Mouse (Mus musculus) forebrain, embryonic 14.5 days (tissue): Measurements from ENCODE around the gene Atp13a1. TPM values are rescaled to one million over a fixed set of nuclear protein-coding genes. Genes with fewer than 3 reads are reported as not detected.

Source experiments
- ATAC-seq: fragments of 200-750 bp; cut with Nextera tagmentation; 2 replicates; pipeline ENCODE4 v1.8.0; 2017; ENCODE audit warnings: mild to moderate bottlenecking, moderate library complexity
- DNase-seq: peaks from one replicate; pipeline ENCODE4 v3.0.0-alpha.2; 2015; ENCODE audit warnings: low spot score
- H3K27ac ChIP-seq: fragments of 300-500 bp; sonication (generic); 2 replicates; pipeline ENCODE4 v1.5.1; 2014; ENCODE audit warnings: low read depth, mild to moderate bottlenecking, control low read depth, low read length, moderate library complexity
- H3K27me3 ChIP-seq: fragments of 300-500 bp; sonication (generic); replicated peaks from 2 replicates; pipeline ENCODE4 v1.6.1; 2014; ENCODE audit warnings: low read length, control low read depth, mixed read lengths; ENCODE audit not compliant: control insufficient read depth, insufficient read depth
- H3K36me3 ChIP-seq: fragments of 300-500 bp; sonication (generic); 2 replicates; pipeline ENCODE4 v1.6.1; 2014; ENCODE audit warnings: low read length, control low read depth; ENCODE audit not compliant: control insufficient read depth, insufficient read depth
- H3K4me1 ChIP-seq: fragments of 300-500 bp; sonication (generic); 2 replicates; pipeline ENCODE4 v1.6.1; 2014; ENCODE audit warnings: antibody characterized with exemption, low read length, control low read depth; ENCODE audit not compliant: control insufficient read depth, insufficient read depth
- H3K4me2 ChIP-seq: fragments of 300-500 bp; sonication (generic); 2 replicates; pipeline ENCODE4 v1.6.1; 2014; ENCODE audit warnings: mild to moderate bottlenecking, control low read depth, low read length
- H3K4me3 ChIP-seq: fragments of 300-500 bp; sonication (generic); 2 replicates; pipeline ENCODE4 v1.5.1; 2014; ENCODE audit warnings: low read depth, low read length, control low read depth
- H3K9ac ChIP-seq: fragments of 300-500 bp; sonication (generic); 2 replicates; pipeline ENCODE4 v1.6.1; 2014; ENCODE audit warnings: mild to moderate bottlenecking, low read length, control low read depth, moderate library complexity
- H3K9me3 ChIP-seq: fragments of 300-500 bp; sonication (generic); replicated peaks from 2 replicates; pipeline ENCODE4 v1.6.1; 2016; ENCODE audit warnings: low read length, control low read depth, mixed read lengths; ENCODE audit not compliant: control insufficient read depth
- WGBS: fragments of 180-500 bp; shearing (Covaris S2); extraction: QIAGEN DNeasy Blood & Tissue Kit; methylation state at CpG from one replicate; pipeline ENCODE4 v1.1.7; 2014; 5-methylcytosine and 5-hydroxymethylcytosine counted together
- polyA plus RNA-seq: library from polyadenylated mRNA; unstranded; fragments of >200 nt; fragmentation: Nextera tagmentation; extraction: Ambion mirVana; gene quantifications from 2 replicates; pipeline ENCODE4 v1.2.1, GENCODE M21; 2014

Atp13a1 gene
- polyA plus RNA-seq, 1 experiment from 2014 or later, result 31.4 TPM

DNA sequence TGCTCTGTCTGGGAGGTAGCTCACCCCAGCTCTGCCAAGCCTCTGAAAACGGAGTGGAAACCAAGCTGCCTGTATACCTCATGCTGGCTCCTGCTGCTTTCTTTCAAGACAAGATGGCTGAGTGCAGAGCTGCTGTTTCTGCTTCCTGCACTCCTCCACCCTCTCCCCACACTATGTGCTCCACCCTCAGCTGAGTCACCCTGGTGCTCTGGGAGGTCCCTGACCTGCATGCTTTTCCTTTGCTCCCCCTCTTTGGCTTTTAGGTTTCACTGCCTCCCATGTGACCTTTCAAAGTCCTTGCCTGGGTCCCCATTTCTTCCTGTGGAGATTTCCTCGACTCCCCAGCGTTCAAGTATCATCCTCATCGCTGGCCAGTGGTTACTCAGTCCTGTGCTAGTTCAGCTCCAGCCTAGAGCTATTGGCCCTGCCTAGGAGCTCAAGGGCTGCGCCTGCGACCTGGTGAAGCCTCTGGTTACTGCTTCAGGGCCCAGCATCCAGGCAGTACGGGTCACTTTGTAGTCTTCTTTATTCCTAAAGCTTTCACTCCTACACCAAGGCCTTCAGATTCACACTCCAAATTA lies 60.1 kb downstream of the Atp13a1 start:
- no peak overlapping the region for H3K4me3 ChIP-seq
- no peak overlapping the region for H3K27ac ChIP-seq
- no peak overlapping the region for H3K9ac ChIP-seq
- DNase-seq, result no peak
- H3K36me3 ChIP-seq, result 0 out of 2 replicates have a peak, but pooled peaks cover 4% of the 10 kb centered on the region
- 86% methylated on average over 7 of the region's 7 CpGs for WGBS
- H3K27me3 ChIP-seq, result no peaks in the 10 kb centered on the region
- H3K4me1 ChIP-seq, result no peaks in the 10 kb centered on the region
- ATAC-seq, result no peak
- no peaks in the 10 kb centered on the region for H3K9me3 ChIP-seq
- H3K4me2 ChIP-seq, result no peak overlapping the region

DNA sequence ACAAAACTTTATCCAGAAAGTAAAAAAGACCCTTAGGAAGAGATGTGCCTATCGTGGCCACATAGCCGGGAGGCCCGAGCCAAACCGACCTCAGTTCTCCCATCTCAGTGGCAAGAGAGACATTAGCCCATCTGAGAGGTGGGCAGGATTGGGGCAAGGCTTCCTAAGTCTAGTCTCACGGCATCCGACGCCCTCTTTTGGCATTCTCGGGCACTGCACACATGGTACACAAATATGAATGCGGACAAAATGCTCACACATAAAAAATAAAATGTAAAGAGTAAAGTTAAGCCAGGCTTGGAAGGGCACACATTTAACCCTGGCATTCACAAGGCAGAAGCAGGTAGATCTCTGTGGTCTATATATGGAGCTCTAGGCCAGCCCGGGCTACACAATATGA lies 62.9 kb downstream of the Atp13a1 start:
- no peak for ATAC-seq

More for the DNA sequence above, 62.9 kb downstream of the Atp13a1 start:
- Histone ChIP-seq H3K4me1 (no peaks in the 10 kb centered on the region), H3K4me2 (no peak overlapping the region), H3K27ac (no peak overlapping the region), H3K36me3 (0 out of 2 replicates have a peak, but pooled peaks cover 4% of the 10 kb centered on the region), H3K4me3 (no peak overlapping the region), H3K9ac (no peak overlapping the region), H3K27me3 (no peaks in the 10 kb centered on the region), H3K9me3 (no peaks in the 10 kb centered on the region)
- WGBS, result 95% methylated on average over 10 of the region's 10 CpGs
- no peak for DNase-seq

Other genes with a start within 250 kb of the Atp13a1 start
- 49.3 and 53.9 TPM in 2 replicates for gene Zfp868, start 165.6 kb upstream of the Atp13a1 start, polyA plus RNA-seq
- 1.4 and 1.6 TPM in 2 replicates for gene Zfp964, start 136.7 kb upstream of the Atp13a1 start, polyA plus RNA-seq
- gene Zfp869, start 80.4 kb upstream of the Atp13a1 start, polyA plus RNA-seq, result 38.0 and 39.6 TPM in 2 replicates
- 10.0 and 10.2 TPM in 2 replicates for gene Zfp963, start 41.2 kb upstream of the Atp13a1 start, polyA plus RNA-seq
- gene Gm20422, start 16.3 kb upstream of the Atp13a1 start, polyA plus RNA-seq, result 0.36 and 1.4 TPM in 2 replicates
- gene Zfp866, start within 50 bp of the Atp13a1 start, polyA plus RNA-seq, result 37.4 and 42.2 TPM in 2 replicates
- 16.0 and 26.1 TPM in 2 replicates for gene Gmip, start 17.5 kb downstream of the Atp13a1 start, polyA plus RNA-seq
- 1.3 and 1.4 TPM in 2 replicates for gene Lpar2, start 31.3 kb downstream of the Atp13a1 start, polyA plus RNA-seq
- 46.8 and 47.7 TPM in 2 replicates for gene Pbx4, start 41.3 kb downstream of the Atp13a1 start, polyA plus RNA-seq
- gene Cilp2, start 96.5 kb downstream of the Atp13a1 start, polyA plus RNA-seq, result 2.0 and 2.6 TPM in 2 replicates
- gene Tssk6, start 111.0 kb downstream of the Atp13a1 start, polyA plus RNA-seq, result 2.5 and 3.1 TPM in 2 replicates
- 180 and 216 TPM in 2 replicates for gene Ndufa13, start 111.4 kb downstream of the Atp13a1 start, polyA plus RNA-seq
- 9.9 and 10.0 TPM in 2 replicates for gene Yjefn3, start 111.5 kb downstream of the Atp13a1 start, polyA plus RNA-seq
- 28.8 and 30.5 TPM in 2 replicates for gene Gatad2a, start 205.2 kb downstream of the Atp13a1 start, polyA plus RNA-seq